Comparison of ENCODE assay signal across 8 mouse cellular contexts in the genomic region with DNA sequence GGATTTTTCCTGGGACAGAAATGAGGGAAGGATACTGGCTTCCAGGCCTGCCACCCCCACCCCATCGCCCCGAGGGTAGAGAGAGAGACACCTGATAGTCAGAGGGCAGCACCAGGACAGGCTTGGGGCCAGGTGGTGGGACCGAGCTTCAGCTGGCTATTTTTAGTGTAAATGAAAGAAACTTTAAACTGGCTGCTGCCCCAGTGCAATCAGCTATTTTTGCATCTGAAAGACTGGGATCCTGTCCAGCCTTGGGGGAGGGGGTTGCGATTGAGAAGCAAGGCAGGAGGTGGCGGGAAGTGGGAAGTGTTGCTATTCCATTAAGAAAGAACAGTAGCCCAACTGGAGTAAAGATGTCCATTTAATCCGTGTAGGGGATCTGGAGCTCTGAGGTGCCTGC.
DNase-seq lines count a peak whose midpoint lies in the region; ATAC-seq and TF ChIP-seq lines count a peak whose summit lies in the region.

No protein-coding gene starts in this region.

- no peak for TF ChIP-seq CTCF in forebrain, postnatal 0 days (IDR thresholded peaks at IDR 0.05; ENCODE audit: low read depth)
- no peak for TF ChIP-seq CTCF in heart, postnatal 0 days (IDR thresholded peaks at IDR 0.05; ENCODE audit: low read depth)

- peaks cover 9% of the 10 kb centered on the region for H3K4me1 ChIP-seq in lung, embryonic 15.5 days
- peaks cover 9% of the 10 kb centered on the region for H3K4me1 ChIP-seq in forebrain, postnatal 0 days (ENCODE audit: insufficient read depth)
- peaks cover 10% of the 10 kb centered on the region for H3K4me1 ChIP-seq in heart, postnatal 0 days (ENCODE audit: control insufficient read depth, insufficient read depth)

- H3K9ac ChIP-seq in lung, embryonic 15.5 days: no peak overlapping the region
- H3K9ac ChIP-seq in forebrain, postnatal 0 days: no peak overlapping the region
- no peak overlapping the region for H3K9ac ChIP-seq in heart, postnatal 0 days (replicated peaks; ENCODE audit: low read depth, low read length)

- peak; percentile 65; the same call in 1 of the 2 replicates for TF ChIP-seq EP300 in heart, postnatal 0 days (IDR thresholded peaks at IDR 0.05; ENCODE audit: low read depth)

- WGBS in lung, embryonic 15.5 days: 19% methylated on average over 6 of the region's 6 CpGs
- WGBS in forebrain, postnatal 0 days: 10% methylated on average over 6 of the region's 6 CpGs
- WGBS in heart, postnatal 0 days: 2% methylated on average over 6 of the region's 6 CpGs

- H3K27ac ChIP-seq in lung, embryonic 15.5 days: no peak overlapping the region
- H3K27ac ChIP-seq in forebrain, postnatal 0 days (ENCODE audit: low read depth, low read length): no peak overlapping the region; the same call in 1 of the 2 replicates
- peak overlapping the region; percentile 73 for H3K27ac ChIP-seq in heart, postnatal 0 days (ENCODE audit: low read depth)

- peak; percentile 75; the same call in 1 of the 2 replicates for ATAC-seq in lung, embryonic 15.5 days (ENCODE audit: borderline replicate concordance, extremely low read depth, low FRiP score, low TSS enrichment)
- peak; percentile 74 for ATAC-seq in forebrain, postnatal 0 days
- ATAC-seq in heart, postnatal 0 days (ENCODE audit: insufficient read depth, low read depth): peak; percentile 84
- ATAC-seq in erythroid progenitor cell, adult 5-6 weeks (replicated peaks; ENCODE audit: low FRiP score, poor library complexity, severe bottlenecking): no peak

- DNase-seq in lung, postnatal 25 days (ENCODE audit: low spot score): no peak
- peak; percentile 80 for DNase-seq in forebrain, postnatal 0 days
- peak; percentile 90 for DNase-seq in heart, postnatal 0 days (ENCODE audit: low spot score)
- DNase-seq in left cerebral cortex, adult 11 months (ENCODE audit: low spot score): peak; percentile 29
- DNase-seq in thymus, adult 18-20 months: no peak
- no peak for DNase-seq in spleen, postnatal 10 days (ENCODE audit: low spot score in 2 of 2)

- H3K9me3 ChIP-seq in lung, embryonic 15.5 days: no peaks in the 10 kb centered on the region
- H3K9me3 ChIP-seq in forebrain, postnatal 0 days (ENCODE audit: low read length): no peaks in the 10 kb centered on the region
- H3K9me3 ChIP-seq in heart, postnatal 0 days (replicated peaks; ENCODE audit: control insufficient read depth, low read length): no peaks in the 10 kb centered on the region

- H3K27me3 ChIP-seq in lung, embryonic 15.5 days: no peaks in the 10 kb centered on the region
- no peaks in the 10 kb centered on the region for H3K27me3 ChIP-seq in forebrain, postnatal 0 days (ENCODE audit: insufficient read depth, low read length)
- H3K27me3 ChIP-seq in heart, postnatal 0 days (ENCODE audit: control insufficient read depth, insufficient read depth, low read length): no peaks in the 10 kb centered on the region

- H3K36me3 ChIP-seq in lung, embryonic 15.5 days: no peaks in the 10 kb centered on the region
- H3K36me3 ChIP-seq in forebrain, postnatal 0 days (ENCODE audit: insufficient read depth): no peaks in the 10 kb centered on the region
- no peaks in the 10 kb centered on the region for H3K36me3 ChIP-seq in heart, postnatal 0 days (replicated peaks; ENCODE audit: control insufficient read depth, insufficient read depth, low read length)

- H3K4me2 ChIP-seq in lung, embryonic 15.5 days: no peak overlapping the region
- H3K4me2 ChIP-seq in forebrain, postnatal 0 days (ENCODE audit: low read depth): no peak overlapping the region
- H3K4me2 ChIP-seq in heart, postnatal 0 days (ENCODE audit: low read depth, low read length): peak overlapping the region; percentile 20; the same call in 1 of the 2 replicates

- H3K4me3 ChIP-seq in lung, embryonic 15.5 days: no peak overlapping the region
- no peak overlapping the region for H3K4me3 ChIP-seq in forebrain, postnatal 0 days (ENCODE audit: low read depth, low read length)
- H3K4me3 ChIP-seq in heart, postnatal 0 days (ENCODE audit: low read depth, low read length): no peak overlapping the region

Comparison
In these comparisons a context has a peak if more than half of its experiments do, and no peak if none do; other contexts are left out.
1. DNase-seq: peak in forebrain, postnatal 0 days (single experiment), heart, postnatal 0 days (single experiment) and left cerebral cortex, adult 11 months (single experiment); none in lung, postnatal 25 days (single experiment), thymus, adult 18-20 months (0 of 2) and spleen, postnatal 10 days (0 of 2).